Mouse (Mus musculus) C2C12 (cell line): Measurements from ENCODE around the gene Nol10. TPM values are rescaled to one million over a fixed set of nuclear protein-coding genes. Genes with fewer than 3 reads are reported as not detected.
A peak's percentile ranks its signal among the peaks of the same experiment; 100 is the strongest.

ENCODE experiments used
- H3K27me3 ChIP-seq: one replicate; pipeline ENCODE4 v1.6.1; 2011; ENCODE audit not compliant: control insufficient read depth, insufficient read depth, insufficient read length
- H3K36me3 ChIP-seq: one replicate; pipeline ENCODE4 v1.6.1; 2011; ENCODE audit not compliant: control insufficient read depth, insufficient read depth
- H3K4me3 ChIP-seq: one replicate; pipeline ENCODE4 v1.5.1; 2011; ENCODE audit warnings: mild to moderate bottlenecking, control low read depth; ENCODE audit not compliant: poor library complexity, insufficient read depth, severe bottlenecking
- H3K79me2 ChIP-seq: one replicate; pipeline ENCODE4 v1.6.1; 2011; ENCODE audit not compliant: control insufficient read depth, insufficient read depth
- H3K79me3 ChIP-seq: one replicate; pipeline ENCODE4 v1.6.1; 2011; ENCODE audit warnings: low read depth, control low read depth
- H3ac ChIP-seq: one replicate; pipeline ENCODE3; 2011; ENCODE audit warnings: low read depth; ENCODE audit not compliant: control insufficient read depth, insufficient read length
- CEBPB ChIP-seq: IDR thresholded peaks from one replicate; pipeline ENCODE4 v1.6.1; 2011; ENCODE audit warnings: low read depth, mild to moderate bottlenecking, control low read depth, moderate library complexity
- CTCF ChIP-seq: IDR thresholded peaks from one replicate; pipeline ENCODE4 v1.5.1; 2011; ENCODE audit not compliant: control insufficient read depth, insufficient read depth, insufficient read length
- FOSL1 ChIP-seq: IDR thresholded peaks from one replicate; pipeline ENCODE4 v1.8.0; 2011; ENCODE audit warnings: mild to moderate bottlenecking, low read length; ENCODE audit not compliant: poor library complexity, insufficient read depth, severe bottlenecking
- MAX ChIP-seq: IDR thresholded peaks from one replicate; pipeline ENCODE4 v1.6.1; 2011; ENCODE audit warnings: mild to moderate bottlenecking, control low read depth
- MYOD1 ChIP-seq: IDR thresholded peaks from one replicate; pipeline ENCODE4 v1.6.1; 2011; ENCODE audit warnings: low read depth; ENCODE audit not compliant: control insufficient read depth, insufficient read length
- MYOG ChIP-seq: IDR thresholded peaks from one replicate; pipeline ENCODE4 v1.6.1; 2011; ENCODE audit not compliant: control insufficient read depth, insufficient read length; ENCODE audit errors: extremely low read depth
- USF1 ChIP-seq: IDR thresholded peaks from one replicate; pipeline ENCODE4 v1.6.1; 2011; ENCODE audit warnings: low read depth, mild to moderate bottlenecking, control low read depth, moderate library complexity
- polyA plus RNA-seq: library from polyadenylated mRNA; unstranded; fragments of >200 nt; fragmentation: generic; extraction: Trizol; gene quantifications from one replicate; pipeline ENCODE4 v1.2.1, GENCODE M21; 2012; ENCODE audit warnings: missing spikeins

Gene Nol10
- polyA plus RNA-seq, 1 experiment: 20.3 TPM

- Histone ChIP-seq H3ac (no peak overlapping the region), H3K27me3 (no peaks in the 10 kb centered on the region), H3K4me3 (no peak overlapping the region), H3K36me3 (peaks cover 97% of the 10 kb centered on the region), H3K79me3 (no peaks in the 10 kb centered on the region), H3K79me2 (no peaks in the 10 kb centered on the region)
- TF ChIP-seq MYOG (no peak), USF1 (no peak), CEBPB (no peak)
Observed at GRCm38 (mm10) chr12:17358981-17359380, 10.7 kb downstream of the Nol10 start.

DNA sequence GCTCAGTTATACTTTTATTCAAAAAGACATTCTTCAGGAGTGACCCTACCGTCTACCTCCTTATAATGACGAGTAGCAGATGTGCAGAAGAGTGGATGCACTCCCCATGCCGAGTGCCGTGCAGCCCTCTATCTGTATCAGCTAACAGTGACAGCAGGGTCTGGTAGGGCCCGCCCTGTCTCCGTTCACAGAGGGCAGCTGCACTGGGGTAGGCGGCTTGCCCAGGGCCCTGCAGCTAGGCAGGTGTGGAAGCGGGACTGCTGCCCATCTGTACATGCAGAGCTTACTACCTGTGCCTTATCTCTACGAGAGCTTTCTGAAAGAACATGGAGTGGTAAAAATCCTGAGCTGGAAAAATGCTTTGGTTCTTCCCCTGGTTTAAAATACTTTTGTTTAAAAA is 11.8 kb downstream of the Nol10 start:
- Histone ChIP-seq H3K4me3 (no peak overlapping the region), H3ac (no peak overlapping the region), H3K79me3 (no peaks in the 10 kb centered on the region), H3K36me3 (peaks cover 97% of the 10 kb centered on the region), H3K79me2 (no peaks in the 10 kb centered on the region), H3K27me3 (no peaks in the 10 kb centered on the region)
- TF ChIP-seq MAX (no peak), CTCF (no peak)

GRCm38 (mm10) chr12:17360650-17361049 is 12.4 kb downstream of the Nol10 start:
- Histone ChIP-seq H3ac (no peak overlapping the region), H3K4me3 (no peak overlapping the region), H3K79me2 (no peaks in the 10 kb centered on the region), H3K79me3 (no peaks in the 10 kb centered on the region), H3K27me3 (no peaks in the 10 kb centered on the region), H3K36me3 (peaks cover 92% of the 10 kb centered on the region)
- TF ChIP-seq CTCF (no peak), FOSL1 (no peak), MYOG (no peak), CEBPB (no peak), MAX (no peak), MYOD1 (no peak), USF1 (no peak)

- Histone ChIP-seq H3K4me3 (no peak overlapping the region), H3K79me3 (no peaks in the 10 kb centered on the region), H3ac (no peak overlapping the region), H3K79me2 (no peaks in the 10 kb centered on the region), H3K27me3 (no peaks in the 10 kb centered on the region), H3K36me3 (peaks cover 87% of the 10 kb centered on the region)
- TF ChIP-seq CTCF (no peak), MYOD1 (no peak), MYOG (no peak), USF1 (no peak)
Observed at GRCm38 (mm10) chr12:17362316-17362715, 14.1 kb downstream of the Nol10 start.

DNA sequence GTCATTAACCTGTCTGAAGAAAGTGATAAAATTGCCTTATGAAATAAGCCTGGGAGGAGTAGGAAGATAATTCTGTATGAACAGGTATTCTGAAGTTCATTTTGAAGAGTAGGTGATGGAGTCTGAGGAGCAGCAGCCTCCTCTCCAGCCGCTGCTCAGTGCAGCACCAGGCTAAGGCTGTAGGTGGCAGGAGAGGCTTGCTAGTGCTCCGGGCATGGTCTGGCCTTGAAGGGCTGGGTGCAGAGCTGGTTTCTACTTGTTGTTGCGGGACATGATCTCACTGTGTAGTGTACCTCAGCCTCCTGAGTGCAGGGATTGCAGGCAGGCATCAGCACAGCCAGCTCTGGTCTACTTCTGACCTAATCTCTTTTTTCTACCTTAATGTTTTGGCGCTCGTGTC is 18.7 kb downstream of the Nol10 start:
- Histone ChIP-seq H3K4me3 (no peak overlapping the region), H3K36me3 (peaks cover 87% of the 10 kb centered on the region), H3K79me3 (peaks cover 2% of the 10 kb centered on the region), H3K79me2 (peaks cover 5% of the 10 kb centered on the region), H3ac (no peak overlapping the region), H3K27me3 (no peaks in the 10 kb centered on the region)
- TF ChIP-seq FOSL1 (no peak), MYOD1 (no peak), CEBPB (no peak), MYOG (no peak), USF1 (no peak), CTCF (peak; percentile 14)

GRCm38 (mm10) chr12:17369111-17369510 is 20.9 kb downstream of the Nol10 start:
- Histone ChIP-seq H3K4me3 (no peak overlapping the region), H3K79me3 (peaks cover 2% of the 10 kb centered on the region), H3K27me3 (no peaks in the 10 kb centered on the region), H3ac (no peak overlapping the region), H3K79me2 (peaks cover 5% of the 10 kb centered on the region), H3K36me3 (peaks cover 84% of the 10 kb centered on the region)
- TF ChIP-seq CTCF (no peak), MYOG (no peak), MYOD1 (no peak), USF1 (no peak), CEBPB (no peak), FOSL1 (no peak), MAX (no peak)
